Mouse (Mus musculus): ENCODE data around the gene Prph2.

Gene Prph2

DNA sequence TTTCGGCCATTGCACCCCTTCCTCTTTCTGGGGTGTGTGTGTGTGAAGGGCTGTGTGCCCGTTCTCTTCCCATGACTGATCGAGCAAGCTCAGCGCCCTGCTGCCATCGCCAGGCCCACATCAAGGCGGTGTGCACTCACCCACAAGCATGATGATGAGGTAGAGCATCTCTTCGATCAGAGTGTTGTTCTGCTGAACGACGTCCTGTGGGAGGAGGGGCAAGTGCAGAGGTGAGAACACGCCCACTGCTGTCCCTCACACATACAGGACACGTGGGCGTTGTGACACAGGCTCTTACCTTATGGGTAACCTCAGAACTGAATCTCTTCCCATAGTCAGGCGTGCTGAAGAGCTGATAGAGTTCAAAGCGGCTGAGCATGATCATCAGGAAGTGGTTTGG is 56.6 kb downstream of the Prph2 start:
- no peak for DNase-seq

- DNase-seq, result no peak
Measured at GRCm38 (mm10) chr17:46972603-46973002, 62.3 kb downstream of the Prph2 start.

Data from cerebellum, adult 11 months (tissue).